8 mouse cellular contexts compared by ENCODE assay signal in the genomic region with DNA sequence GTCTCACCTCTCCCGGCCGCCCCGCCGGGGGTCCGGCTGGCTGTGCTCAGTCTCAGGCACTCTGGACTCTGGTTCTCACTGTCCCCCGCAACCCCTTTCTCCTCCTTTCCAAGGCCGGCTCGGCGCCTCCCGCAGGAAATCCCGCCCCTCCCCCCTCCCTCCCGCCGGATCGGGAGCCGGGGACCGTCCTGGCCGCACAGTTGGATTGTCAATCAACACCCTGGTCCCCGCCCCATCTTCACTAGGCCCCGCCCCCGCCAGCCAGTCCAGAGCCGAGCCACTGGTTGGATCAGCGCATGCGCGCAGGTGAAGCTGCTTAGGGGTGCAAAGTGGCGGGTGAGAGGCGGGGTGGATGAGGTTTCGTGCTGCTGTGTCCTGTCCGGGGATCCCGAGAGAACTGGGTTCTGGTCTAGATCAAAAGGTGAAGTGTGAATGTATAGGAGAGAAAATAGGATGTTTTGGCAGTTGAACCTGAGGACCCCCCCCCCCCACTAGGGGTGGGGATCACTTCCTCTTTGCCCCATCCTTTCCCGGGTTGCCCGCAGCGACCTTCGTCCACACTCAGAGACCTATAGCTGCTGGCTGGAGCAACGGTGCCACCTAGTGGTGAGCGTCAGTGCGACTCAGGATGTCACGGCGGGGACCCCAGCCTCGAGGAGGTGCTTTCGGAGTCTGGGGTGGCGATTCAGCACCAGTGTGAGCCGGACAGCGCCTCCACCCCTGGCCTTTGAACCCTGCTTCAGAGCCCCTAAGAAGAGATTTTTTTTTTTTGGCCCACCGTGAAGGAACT. TPM values are rescaled to one million over a fixed set of nuclear protein-coding genes. Genes with fewer than 3 reads are reported as not detected.
A peak's percentile ranks its signal among the peaks of the same experiment; 100 is the strongest.
DNase-seq lines count a peak whose midpoint lies in the region; ATAC-seq lines count a peak whose summit lies in the region.

TSS of gene Caskin2 (minus strand) at position 133 of the 790 bp plus-strand sequence.

- peaks cover 16% of the 10 kb centered on the region for H3K36me3 ChIP-seq in hindbrain, embryonic 12.5 days

- peak within 1 kb of the TSS; percentile 85 for H3K9ac ChIP-seq in hindbrain, embryonic 12.5 days

- H3K27ac ChIP-seq in hindbrain, embryonic 12.5 days: peak within 1 kb of the TSS; percentile 58

- peak; percentile 92 for ATAC-seq in hindbrain, embryonic 12.5 days (ENCODE audit: low FRiP score)

- WGBS in hindbrain, embryonic 12.5 days: under 1% methylated on average over 43 of the region's 44 CpGs

- no peaks in the 10 kb centered on the region for H3K9me3 ChIP-seq in hindbrain, embryonic 12.5 days (replicated peaks)

- H3K4me1 ChIP-seq in hindbrain, embryonic 12.5 days: peaks cover 55% of the 10 kb centered on the region

- H3K4me2 ChIP-seq in hindbrain, embryonic 12.5 days (replicated peaks): peak within 1 kb of the TSS; percentile 83

- peak; percentile 98 for DNase-seq in Muller cell, postnatal 12 days (ENCODE audit: inconsistent ontology term)
- DNase-seq in cerebellum, adult 9-11 months: peak; percentile 95
- peak; percentile 81 to 89 for DNase-seq in frontal cortex, postnatal 10 days (ENCODE audit: low spot score in 2 of 2)
- peak; percentile 91 to 93 for DNase-seq in layer of hippocampus, postnatal 14 days (ENCODE audit: low spot score in 2 of 2)
- DNase-seq in lung, postnatal 14 days: peak; percentile 98
- DNase-seq in retina, adult 2 months (ENCODE audit: low read depth, low spot score): peak; percentile 97
- peak; percentile 95 to 97 for DNase-seq in thymus, postnatal 36 days

- peak within 1 kb of the TSS; percentile 93 for H3K4me3 ChIP-seq in hindbrain, embryonic 12.5 days

- no peaks in the 10 kb centered on the region for H3K27me3 ChIP-seq in hindbrain, embryonic 12.5 days

RNA-seq across cellular contexts. Expression of gene Caskin2, which starts in this region (rescaled TPM):
- polyA plus RNA-seq in hindbrain, embryonic 12.5 days (2016; fragmentation: Nextera tagmentation; extraction: Ambion mirVana): 17.2 and 17.9 TPM in 2 replicates
- total RNA-seq in layer of hippocampus, postnatal 14 days (2021): 10 to 100 TPM; 22.0 to 24.8 TPM

Comparison
In these comparisons a context has a peak if more than half of its experiments do, and no peak if none do; other contexts are left out.
1. Peak in every context shown above with its lines: DNase-seq, ATAC-seq, H3K4me3 ChIP-seq and H3K27ac ChIP-seq.